Mouse (Mus musculus) forebrain, embryonic 16.5 days (tissue): ENCODE results near the gene Map3k5. TPM values are rescaled to one million over a fixed set of nuclear protein-coding genes. Genes with fewer than 3 reads are reported as not detected.
A peak's percentile ranks its signal among the peaks of the same experiment; 100 is the strongest.
"Not testable (repeated sequence)": the region's sequence is repeated elsewhere in the genome, so short reads cannot be mapped to it uniquely, and the experiment has no call there.

Experiments used
- ATAC-seq: fragments of 200-750 bp; cut with Nextera tagmentation; 2 replicates; pipeline ENCODE4 v1.8.0; 2017; ENCODE audit warnings: mild to moderate bottlenecking, moderate library complexity
- H3K27ac ChIP-seq: fragments of 300-500 bp; sonication (generic); 2 replicates; pipeline ENCODE4 v1.5.1; 2014; ENCODE audit warnings: low read length, control low read depth
- H3K27me3 ChIP-seq: fragments of 300-500 bp; sonication (generic); replicated peaks from 2 replicates; pipeline ENCODE4 v1.6.1; 2014; ENCODE audit warnings: low read length; ENCODE audit not compliant: control insufficient read depth, insufficient read depth
- H3K36me3 ChIP-seq: fragments of 300-500 bp; sonication (generic); 2 replicates; pipeline ENCODE4 v1.6.1; 2014; ENCODE audit not compliant: control insufficient read depth, insufficient read depth
- H3K4me1 ChIP-seq: fragments of 300-500 bp; sonication (generic); replicated peaks from 2 replicates; pipeline ENCODE4 v1.6.1; 2014; ENCODE audit warnings: low read length; ENCODE audit not compliant: control insufficient read depth, insufficient read depth
- H3K4me2 ChIP-seq: fragments of 300-500 bp; sonication (generic); 2 replicates; pipeline ENCODE4 v1.6.1; 2014; ENCODE audit warnings: mild to moderate bottlenecking, low read length, control low read depth
- H3K4me3 ChIP-seq: fragments of 300-500 bp; sonication (generic); replicated peaks from 2 replicates; pipeline ENCODE4 v1.5.1; 2014; ENCODE audit warnings: mild to moderate bottlenecking, low read length, control low read depth
- H3K9ac ChIP-seq: fragments of 300-500 bp; sonication (generic); replicated peaks from 2 replicates; pipeline ENCODE4 v1.6.1; 2014; ENCODE audit warnings: low read depth, low read length, control low read depth
- H3K9me3 ChIP-seq: fragments of 300-500 bp; sonication (generic); 2 replicates; pipeline ENCODE4 v1.6.1; 2016; ENCODE audit warnings: low read length; ENCODE audit not compliant: control insufficient read depth
- WGBS: fragments of 180-500 bp; shearing (Covaris S2); extraction: QIAGEN DNeasy Blood & Tissue Kit; methylation state at CpG from one replicate; pipeline ENCODE4 v1.1.7; 2014; 5-methylcytosine and 5-hydroxymethylcytosine counted together
- polyA plus RNA-seq: library from polyadenylated mRNA; unstranded; fragments of >200 nt; fragmentation: Nextera tagmentation; extraction: Ambion mirVana; gene quantifications from 2 replicates; pipeline ENCODE4 v1.2.1, GENCODE M21; 2015

The Map3k5 gene
- polyA plus RNA-seq, 1 experiment from 2014 or later, result 0.84 TPM

- WGBS, result under 1% methylated on average over 60 of the region's 60 CpGs
- Histone ChIP-seq H3K9ac (peak within 1 kb of the TSS; percentile 91), H3K27me3 (no peaks in the 10 kb centered on the region), H3K9me3 (no peaks in the 10 kb centered on the region), H3K4me2 (peak within 1 kb of the TSS; percentile 44), H3K27ac (peak within 1 kb of the TSS; percentile 97), H3K4me3 (peak within 1 kb of the TSS; percentile 80), H3K36me3 (no peaks in the 10 kb centered on the region), H3K4me1 (no peaks in the 10 kb centered on the region)
- ATAC-seq, result peak; percentile 98
These were observed 26.9 kb upstream of the Map3k5 start, which contains the start of gene Pex7 for GRCm38 (mm10) chr10:19907246-19907804. Pex7 (minus strand) TSS chr10:19907689.

- H3K9ac ChIP-seq, result no peak overlapping the region
- no peaks in the 10 kb centered on the region for H3K36me3 ChIP-seq
- H3K4me1 ChIP-seq, result no peaks in the 10 kb centered on the region
- whole genome bisulfite sequencing, result 71% methylated on average over 2 of the region's 2 CpGs
- no peak overlapping the region for H3K4me3 ChIP-seq
- H3K27me3 ChIP-seq, result no peaks in the 10 kb centered on the region
- no peak overlapping the region for H3K4me2 ChIP-seq
- no peak overlapping the region for H3K27ac ChIP-seq
- no peak for ATAC-seq
- H3K9me3 ChIP-seq, result no peaks in the 10 kb centered on the region
These were observed 26.2 kb upstream of the Map3k5 start for GRCm38 (mm10) chr10:19908076-19908475.

GRCm38 (mm10) chr10:19910516-19910915 lies 23.8 kb upstream of the Map3k5 start:
- Histone ChIP-seq H3K4me2 (no peak overlapping the region), H3K4me1 (no peaks in the 10 kb centered on the region), H3K36me3 (no peaks in the 10 kb centered on the region), H3K27me3 (no peaks in the 10 kb centered on the region), H3K4me3 (no peak overlapping the region), H3K9ac (no peak overlapping the region), H3K27ac (no peak overlapping the region), H3K9me3 (no peaks in the 10 kb centered on the region)
- WGBS, result 91% methylated on average over 2 of the region's 2 CpGs
- no peak for ATAC-seq

- Histone ChIP-seq H3K4me3 (no peak overlapping the region), H3K27me3 (no peaks in the 10 kb centered on the region), H3K27ac (no peak overlapping the region), H3K9me3 (no peaks in the 10 kb centered on the region), H3K4me2 (no peak overlapping the region), H3K9ac (no peak overlapping the region), H3K4me1 (no peaks in the 10 kb centered on the region), H3K36me3 (no peaks in the 10 kb centered on the region)
- WGBS, result 32% methylated on average over 1 of the region's 1 CpGs
- no peak for ATAC-seq
These were observed 22.7 kb upstream of the Map3k5 start for GRCm38 (mm10) chr10:19911583-19911982.

- no peaks in the 10 kb centered on the region for H3K9me3 ChIP-seq
- no peak overlapping the region for H3K27ac ChIP-seq
- H3K4me1 ChIP-seq, result no peaks in the 10 kb centered on the region
- no peaks in the 10 kb centered on the region for H3K36me3 ChIP-seq
- no peak overlapping the region for H3K9ac ChIP-seq
- ATAC-seq, result no peak
- WGBS, result 80% methylated on average over 4 of the region's 4 CpGs
- no peak overlapping the region for H3K4me2 ChIP-seq
- no peak overlapping the region for H3K4me3 ChIP-seq
- H3K27me3 ChIP-seq, result no peaks in the 10 kb centered on the region
These were observed 20.5 kb upstream of the Map3k5 start for GRCm38 (mm10) chr10:19913806-19914205.

- 52% methylated on average over 1 of the region's 1 CpGs for WGBS
- Histone ChIP-seq H3K36me3 (no peaks in the 10 kb centered on the region), H3K4me2 (no peak overlapping the region), H3K27me3 (no peaks in the 10 kb centered on the region), H3K4me3 (no peak overlapping the region), H3K4me1 (no peaks in the 10 kb centered on the region), H3K9ac (no peak overlapping the region), H3K27ac (no peak overlapping the region), H3K9me3 (no peaks in the 10 kb centered on the region)
- ATAC-seq, result peak; percentile 71
These were observed 19.0 kb upstream of the Map3k5 start for GRCm38 (mm10) chr10:19915301-19915700.

GRCm38 (mm10) chr10:19922410-19922809 lies 11.9 kb upstream of the Map3k5 start:
- no peak overlapping the region for H3K9ac ChIP-seq
- peak; percentile 58 for ATAC-seq
- no peaks in the 10 kb centered on the region for H3K36me3 ChIP-seq
- 37% methylated on average over 4 of the region's 4 CpGs for WGBS
- no peaks in the 10 kb centered on the region for H3K9me3 ChIP-seq
- H3K27ac ChIP-seq, result no peak overlapping the region
- no peaks in the 10 kb centered on the region for H3K27me3 ChIP-seq
- no peak overlapping the region for H3K4me2 ChIP-seq
- H3K4me3 ChIP-seq, result no peak overlapping the region
- H3K4me1 ChIP-seq, result peaks cover 3% of the 10 kb centered on the region; the same call in 1 of the 2 replicates

- no peaks in the 10 kb centered on the region for H3K36me3 ChIP-seq
- peaks cover 3% of the 10 kb centered on the region; the same call in 1 of the 2 replicates for H3K4me1 ChIP-seq
- H3K27me3 ChIP-seq, result no peaks in the 10 kb centered on the region
- no peak overlapping the region for H3K4me3 ChIP-seq
- 71% methylated on average over 2 of the region's 2 CpGs for WGBS
- no peaks in the 10 kb centered on the region for H3K9me3 ChIP-seq
- no peak for ATAC-seq
- no peak overlapping the region for H3K9ac ChIP-seq
- no peak overlapping the region for H3K4me2 ChIP-seq
- H3K27ac ChIP-seq, result no peak overlapping the region
These were observed 10.0 kb upstream of the Map3k5 start for GRCm38 (mm10) chr10:19924256-19924655.

GRCm38 (mm10) chr10:19926391-19926897 lies 7.8 kb upstream of the Map3k5 start:
- 87% methylated on average over 4 of the region's 4 CpGs for WGBS
- not testable (repeated sequence) for H3K36me3 ChIP-seq, H3K27me3 ChIP-seq, H3K4me2 ChIP-seq, ATAC-seq, H3K4me1 ChIP-seq, H3K9me3 ChIP-seq, H3K9ac ChIP-seq, H3K27ac ChIP-seq, H3K4me3 ChIP-seq

- Histone ChIP-seq H3K27ac (no peak overlapping the region), H3K36me3 (no peaks in the 10 kb centered on the region), H3K4me2 (no peak overlapping the region), H3K27me3 (peaks cover 2% of the 10 kb centered on the region; the same call in 1 of the 2 replicates), H3K9ac (no peak overlapping the region), H3K4me1 (no peaks in the 10 kb centered on the region), H3K9me3 (no peaks in the 10 kb centered on the region), H3K4me3 (no peak overlapping the region)
- 72% methylated on average over 1 of the region's 1 CpGs for WGBS
- ATAC-seq, result no peak
These were observed 6.1 kb upstream of the Map3k5 start for GRCm38 (mm10) chr10:19928205-19928604.
